Mouse (Mus musculus) left cerebral cortex, adult 18-20 months (tissue): ENCODE measurements around the gene Ahnak2. TPM values are rescaled to one million over a fixed set of nuclear protein-coding genes. Genes with fewer than 3 reads are reported as not detected.

Experiments
- DNase-seq, 2 experiments: peaks; one replicate each; pipeline ENCODE4 v3.0.0; 2021 to 2022; ENCODE audit warnings: low spot score in 2 of 2, mixed read lengths in 1 of 2
- microRNA-seq, 2 experiments: library from miRNA; unstranded; fragments of <30 nt; microRNA quantifications; one replicate each; pipeline ENCODE4 v1.2.0; 2021
- total RNA-seq, 2 experiments: library from RNA; stranded (reverse); gene quantifications; 2 replicates each; pipeline ENCODE4 v1.2.3; 2021

Ahnak2 gene
- total RNA-seq, 2 experiments from 2014 or later: 5.8 to 6.6 TPM

DNA sequence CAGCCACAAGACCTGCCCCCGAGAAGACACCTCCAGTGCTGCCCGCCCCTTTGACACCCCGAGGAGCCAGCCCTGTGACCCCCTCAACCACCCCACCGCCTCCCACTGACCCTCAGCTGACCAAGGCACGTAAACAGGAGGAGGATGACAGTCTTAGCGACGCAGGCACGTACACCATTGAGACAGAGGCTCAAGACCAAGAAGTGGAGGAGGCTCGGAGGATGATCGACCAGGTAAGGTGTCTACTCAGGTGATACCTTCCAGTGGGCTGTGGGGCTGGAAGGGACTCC, 65.9 kb downstream of the Ahnak2 start:
- no peak for DNase-seq

DNA sequence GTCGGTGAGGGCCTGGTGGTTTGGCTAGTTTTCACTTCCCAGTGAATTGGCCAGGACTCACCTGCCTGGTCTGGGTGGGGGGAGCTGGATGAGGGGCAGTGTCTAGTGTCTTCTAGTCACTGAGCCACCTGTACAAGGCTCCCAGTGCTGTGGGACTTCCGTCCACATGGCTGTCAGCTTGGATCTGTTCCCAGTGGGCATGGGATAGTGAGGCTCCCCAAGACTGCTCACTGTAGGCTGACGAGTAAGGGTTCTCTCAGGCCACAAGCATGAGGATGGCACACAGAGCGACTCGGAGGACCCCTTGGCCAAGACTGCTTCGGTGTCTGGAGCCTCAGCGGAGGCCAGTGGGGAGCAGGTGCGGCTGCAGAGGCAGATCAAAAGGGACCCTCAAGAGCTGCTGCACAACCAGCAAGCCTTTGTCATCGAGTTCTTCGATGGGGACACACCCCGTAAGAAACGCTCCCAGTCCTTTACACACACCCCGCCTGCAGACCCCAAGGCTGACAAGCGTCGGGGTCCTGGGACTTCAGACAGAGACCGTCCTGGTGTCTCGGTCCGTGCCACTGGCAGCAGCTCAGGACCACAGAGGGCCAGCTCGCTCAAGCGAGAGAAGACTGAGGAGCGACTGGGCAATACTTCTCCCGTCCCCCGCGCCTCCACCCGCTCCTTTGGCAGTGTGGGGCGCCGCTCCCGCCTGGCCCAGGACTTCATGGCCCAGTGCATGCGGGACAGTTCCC, 66.4 kb downstream of the Ahnak2 start:
- DNase-seq: no peak

DNA sequence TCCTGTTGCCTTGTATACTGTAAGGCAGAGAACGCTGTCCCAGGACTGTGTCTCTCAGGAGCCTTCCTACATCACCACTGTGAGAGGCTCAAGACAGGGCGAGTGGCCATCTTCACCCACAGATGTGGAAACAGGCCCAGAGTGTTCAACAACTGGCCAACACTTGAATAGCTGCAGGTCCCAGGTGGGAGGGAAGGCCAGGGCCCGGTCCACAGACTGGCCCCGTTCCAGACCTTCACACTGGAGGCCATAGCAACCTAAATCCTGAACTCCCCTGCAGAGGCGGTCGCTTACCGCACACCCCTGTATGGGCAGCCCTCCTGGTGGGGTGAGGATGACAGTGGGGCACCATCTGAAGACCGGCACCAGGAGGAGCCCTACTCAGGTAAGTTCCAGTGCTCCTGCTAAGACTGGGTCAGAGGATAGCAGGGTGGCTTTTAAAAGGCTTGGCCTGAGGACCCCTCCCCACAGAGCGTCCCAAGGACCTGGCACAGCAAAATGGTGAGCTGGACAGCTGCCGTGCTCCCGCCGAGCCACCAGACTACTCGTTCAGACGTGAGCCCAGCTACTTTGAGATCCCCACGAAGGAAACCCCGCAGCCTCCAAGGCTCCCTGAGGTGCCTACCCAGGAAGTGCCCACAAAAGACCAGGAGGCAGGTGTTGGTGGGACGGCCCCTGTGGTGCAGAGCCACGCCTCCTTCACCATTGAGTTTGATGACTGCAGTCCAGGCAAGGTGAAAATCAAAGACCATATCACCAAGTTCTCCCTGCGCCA, 67.4 kb downstream of the Ahnak2 start:
- no peak for DNase-seq

DNA sequence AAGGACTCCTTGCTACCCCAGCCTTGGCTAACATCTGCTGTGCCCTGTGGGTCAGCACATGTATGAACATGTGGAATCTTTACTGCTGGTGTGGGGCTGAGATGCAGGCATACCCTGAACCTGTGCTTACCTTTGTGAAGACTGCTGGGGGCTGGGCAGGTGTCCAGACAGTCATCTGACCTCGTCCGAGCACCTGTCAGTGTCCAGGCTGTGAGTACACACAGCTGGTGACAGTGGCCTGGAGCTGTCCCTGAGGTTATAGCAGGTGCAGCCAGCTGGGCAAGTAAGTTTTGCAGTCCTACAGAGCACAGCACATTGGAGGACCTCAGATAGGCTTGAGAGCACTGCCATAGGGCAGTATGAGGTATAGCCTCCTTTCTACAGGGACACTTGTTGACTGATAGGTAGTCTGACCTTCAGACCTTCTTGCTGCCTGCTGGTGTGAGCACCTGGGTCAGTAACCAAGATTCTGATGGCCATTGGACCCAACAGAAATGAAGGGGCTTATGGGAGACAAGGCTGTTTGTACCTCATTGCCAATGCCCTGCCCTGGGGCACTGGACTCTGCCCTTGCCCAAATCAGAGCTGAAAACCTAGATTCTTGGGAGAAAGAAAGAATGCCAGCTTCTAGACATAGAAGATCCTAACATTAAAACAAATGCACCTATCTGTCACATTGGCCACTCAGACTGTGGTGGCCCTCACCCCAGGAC, 68.2 kb downstream of the Ahnak2 start:
- no peak for DNase-seq

DNA sequence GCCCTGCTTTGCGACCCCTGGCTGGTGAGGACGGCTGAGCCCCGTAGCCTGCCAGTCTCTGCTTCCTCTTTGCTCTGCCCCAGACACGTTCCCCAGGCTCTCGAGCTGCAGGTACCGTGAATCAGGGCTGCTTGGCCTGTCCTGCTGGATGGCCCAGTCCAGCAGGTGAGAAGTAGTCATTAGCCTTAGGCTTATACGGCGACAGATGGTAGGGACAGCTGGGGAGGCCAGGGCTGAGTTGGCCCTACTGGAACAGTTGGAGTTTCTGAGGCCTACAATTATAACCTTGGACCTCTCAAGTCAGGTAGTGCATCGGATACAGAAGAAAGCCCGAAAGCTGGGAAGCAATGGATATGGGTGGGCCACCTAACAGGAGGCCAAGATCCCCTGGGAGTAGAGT, 69.9 kb downstream of the Ahnak2 start:
- no peak for DNase-seq

DNA sequence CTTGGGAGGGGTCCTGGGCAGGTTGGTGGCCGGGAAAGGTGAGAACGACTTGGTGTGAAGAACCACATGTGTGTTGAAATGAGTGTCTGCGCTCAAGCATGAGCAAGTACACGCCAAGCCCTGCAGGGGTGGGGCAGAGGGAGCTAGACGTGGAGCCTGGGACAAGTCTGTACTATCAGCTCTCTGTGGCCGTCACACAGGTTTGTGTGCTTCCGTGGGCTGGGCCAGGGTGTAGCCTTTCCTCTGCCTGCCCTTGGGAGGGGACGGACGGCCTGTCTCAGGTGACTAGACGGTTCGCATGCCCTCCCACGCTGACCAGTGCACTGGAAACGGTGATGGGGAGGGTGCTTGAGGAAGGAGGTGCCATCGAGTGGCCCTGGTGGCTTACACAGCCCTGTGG, 71.6 kb downstream of the Ahnak2 start:
- DNase-seq: no peak

DNA sequence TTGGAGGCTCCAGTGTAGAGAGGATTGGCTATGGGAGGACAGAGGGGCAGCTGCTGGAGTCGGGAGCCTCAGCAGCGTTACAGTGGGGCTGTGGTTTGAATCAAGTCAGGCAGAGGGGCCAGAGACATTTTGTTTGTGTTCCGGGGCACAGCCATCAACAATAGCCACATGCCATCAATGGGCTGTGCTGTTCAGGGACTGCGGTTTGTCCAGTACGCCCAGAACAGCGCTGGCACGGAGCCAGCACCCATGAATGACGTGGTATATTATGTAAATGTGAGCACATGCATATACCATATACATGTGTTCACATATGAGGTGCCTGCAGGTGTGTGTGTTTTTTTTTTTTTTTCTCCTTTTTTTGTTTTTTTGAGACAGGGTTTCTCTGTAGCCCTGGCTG, 74.7 kb downstream of the Ahnak2 start:
- no peak for DNase-seq

DNA sequence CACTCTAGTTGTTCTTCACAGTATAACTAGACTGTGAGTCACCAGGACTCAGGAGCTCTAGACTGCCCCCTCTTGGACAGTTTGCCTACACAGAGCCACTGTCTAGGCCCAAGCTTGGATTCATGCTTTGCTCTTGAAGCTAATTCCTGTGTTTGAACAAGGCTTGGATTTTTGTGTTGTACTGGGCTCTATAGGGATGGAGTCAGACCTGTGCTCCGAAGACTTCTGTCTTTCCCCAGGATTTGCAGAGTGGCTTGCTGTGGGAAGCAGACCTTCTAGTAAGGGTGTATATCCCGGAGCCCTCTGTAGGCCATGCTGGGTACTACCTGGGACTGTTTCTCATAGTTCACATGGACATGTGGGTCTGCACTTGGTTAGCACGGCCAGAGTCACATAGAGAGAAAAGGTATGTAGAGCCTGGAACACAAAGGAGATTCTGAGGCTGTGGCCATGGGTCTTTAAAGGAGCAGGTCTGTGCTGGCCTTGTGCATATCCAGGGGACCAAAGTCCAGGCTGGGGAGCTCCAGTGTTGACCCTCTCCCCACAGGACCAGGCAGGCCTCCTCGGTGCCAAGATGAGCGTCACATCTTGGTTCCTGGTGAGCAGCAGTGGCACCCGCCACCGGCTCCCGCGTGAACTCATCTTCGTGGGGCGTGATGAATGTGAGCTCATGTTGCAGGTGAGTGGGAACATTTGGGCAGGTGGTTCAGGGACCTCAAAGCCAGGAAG, 78.2 kb downstream of the Ahnak2 start:
- DNase-seq: peak; percentile 61 to 76

DNA sequence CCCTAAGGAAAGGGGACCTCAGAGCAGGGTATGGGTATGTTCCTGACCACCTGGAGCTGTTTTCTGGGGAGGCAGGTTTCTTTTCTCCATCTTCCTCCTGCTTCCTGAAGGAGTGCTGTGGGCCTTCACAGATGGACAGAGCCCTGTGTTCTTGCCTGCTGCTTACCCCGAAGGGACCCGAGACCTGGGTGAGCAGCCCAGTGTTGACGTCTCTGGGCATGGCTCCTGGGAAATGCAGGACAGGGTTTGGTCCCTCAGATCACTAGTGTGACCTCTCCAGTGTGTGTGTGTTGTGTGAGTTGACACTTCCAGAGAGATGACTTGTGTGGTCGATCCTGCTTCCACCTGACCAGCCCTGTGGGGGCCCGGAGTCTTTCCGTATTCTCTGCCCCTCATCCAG, 79.0 kb downstream of the Ahnak2 start:
- no peak for DNase-seq

DNA sequence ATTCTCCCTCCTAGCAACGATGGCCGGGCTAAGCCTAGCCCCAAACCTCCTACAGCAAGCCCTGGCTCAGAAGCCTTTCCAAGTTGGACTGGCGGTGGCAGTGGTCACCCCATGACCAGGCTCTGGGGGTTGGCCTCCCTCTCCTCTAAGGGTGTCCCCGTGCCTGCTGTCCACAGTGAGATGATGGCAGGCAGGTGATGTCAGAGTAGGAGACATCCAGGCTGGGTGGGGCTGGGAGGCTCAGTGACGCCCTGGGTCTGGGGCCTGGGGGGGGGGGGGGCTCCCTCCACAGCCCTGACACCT, 79.5 kb downstream of the Ahnak2 start:
- no peak for DNase-seq

DNA sequence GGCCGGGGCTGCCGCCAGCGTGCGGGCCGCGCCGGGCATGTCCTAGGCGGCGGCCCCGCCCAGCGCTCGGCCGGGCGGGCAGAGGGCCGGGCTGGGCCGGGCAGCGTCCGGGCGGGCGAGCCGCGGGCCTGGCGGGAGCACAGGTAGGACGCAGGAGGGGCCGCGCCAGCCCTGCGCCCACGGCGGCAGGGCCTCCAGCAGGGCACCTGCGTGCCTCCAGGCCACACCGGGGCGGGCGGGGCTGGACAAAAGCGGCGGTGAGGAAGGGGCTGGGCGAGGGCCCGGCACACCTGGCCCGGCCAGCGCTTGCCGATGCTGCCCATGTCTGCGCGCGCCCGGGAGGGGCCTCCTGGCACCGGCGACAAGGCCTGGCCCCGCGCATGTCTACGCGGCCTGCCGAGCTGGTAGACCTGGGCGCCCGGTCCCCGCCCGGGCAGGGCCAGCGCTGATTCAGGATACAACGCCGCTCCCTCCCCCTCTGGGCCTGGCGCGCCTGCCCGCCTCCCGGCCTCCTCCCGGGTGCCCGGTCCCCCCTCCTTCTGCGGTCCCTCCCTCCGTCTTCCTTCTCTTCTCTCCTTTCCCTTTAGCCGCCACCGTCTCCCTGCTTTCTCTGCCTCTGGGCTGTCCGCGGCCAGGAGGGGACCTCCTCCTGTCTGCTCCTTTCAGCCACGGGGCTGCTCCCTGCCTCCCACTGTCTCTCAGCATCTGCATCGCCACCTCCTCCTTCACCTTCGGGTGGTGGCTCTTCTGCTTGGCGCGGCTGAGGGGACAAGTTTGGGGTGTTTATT, 80.0 kb downstream of the Ahnak2 start:
- DNase-seq: peak; percentile 58

Small RNA genes lying within 50 kb of the gene (microRNA-seq; reads per million reads assigned to microRNA genes)
- 5.0 to 5.5 reads per million in 2 experiments for gene Mir6940

Other genes starting within 250 kb of the Ahnak2 start
- 100 to 1,000 TPM; 127 to 138 TPM for gene Inf2, start 213.9 kb downstream of the Ahnak2 start, total RNA-seq
- gene Adssl1, start 182.6 kb downstream of the Ahnak2 start, total RNA-seq: 10 to 100 TPM; 16.4 to 19.7 TPM
- gene Siva1, start 158.0 kb downstream of the Ahnak2 start, total RNA-seq: 10 to 100 TPM; 21.6 to 22.0 TPM
- gene Akt1, start 127.8 kb downstream of the Ahnak2 start, total RNA-seq: 100 to 1,000 TPM; 161 to 169 TPM
- gene Zbtb42, start 123.8 kb downstream of the Ahnak2 start, total RNA-seq: 1 to 10 TPM; 1.1 to 1.5 TPM
- 100 to 1,000 TPM; 267 to 284 TPM for gene Cep170b, start 82.2 kb downstream of the Ahnak2 start, total RNA-seq
- gene Pld4, start 42.0 kb downstream of the Ahnak2 start, total RNA-seq: 1 to 10 TPM; 9.7 to 10.0 TPM
- 10 to 100 TPM; 19.6 to 22.1 TPM for gene Clba1, start 6.3 kb upstream of the Ahnak2 start, total RNA-seq
- 10 to 100 TPM; 10.8 to 12.9 TPM for gene Cdca4, start 26.8 kb upstream of the Ahnak2 start, total RNA-seq
- under 1 TPM in 1 of 2 experiments, not detected in 1; 0.14 TPM for gene Gpr132, start 65.6 kb upstream of the Ahnak2 start, total RNA-seq
- 10 to 100 TPM; 53.4 to 58.9 TPM for gene Jag2, start 127.1 kb upstream of the Ahnak2 start, total RNA-seq
- 10 to 100 TPM; 10.4 to 12.2 TPM for gene Nudt14, start 139.5 kb upstream of the Ahnak2 start, total RNA-seq
- gene Btbd6, start 173.8 kb upstream of the Ahnak2 start, total RNA-seq: 10 to 100 TPM; 67.9 to 68.5 TPM
- gene Brf1, start 198.0 kb upstream of the Ahnak2 start, total RNA-seq: 10 to 100 TPM; 45.0 to 47.0 TPM
- 10 to 100 TPM; 58.7 to 60.8 TPM for gene Pacs2, start 211.9 kb upstream of the Ahnak2 start, total RNA-seq